Mouse (Mus musculus) B cell, adult (primary cell): ENCODE data around the gene Rftn2. TPM values are rescaled to one million over a fixed set of nuclear protein-coding genes. Genes with fewer than 3 reads are reported as not detected.

Source experiments
- total RNA-seq: library from RNA; stranded (reverse); gene quantifications from 4 replicates; pipeline ENCODE4 v1.2.4, GENCODE M21; 2023; ENCODE audit not compliant: inconsistent age

The Rftn2 gene
- total RNA-seq = 8.6 to 13.0 TPM (median 9.3 TPM) in 4 replicates

GRCm38 (mm10) chr1:55226011-55226857 lies at the start of gene Rftn2:
Gene Rftn2 (minus strand): TSS chr1:55226782.

GRCm38 (mm10) chr1:55236890-55237642 lies 10.5 kb upstream of the Rftn2 start, which contains the start of gene Mars2:
Gene Mars2 (plus strand): TSS chr1:55237177.

DNA sequence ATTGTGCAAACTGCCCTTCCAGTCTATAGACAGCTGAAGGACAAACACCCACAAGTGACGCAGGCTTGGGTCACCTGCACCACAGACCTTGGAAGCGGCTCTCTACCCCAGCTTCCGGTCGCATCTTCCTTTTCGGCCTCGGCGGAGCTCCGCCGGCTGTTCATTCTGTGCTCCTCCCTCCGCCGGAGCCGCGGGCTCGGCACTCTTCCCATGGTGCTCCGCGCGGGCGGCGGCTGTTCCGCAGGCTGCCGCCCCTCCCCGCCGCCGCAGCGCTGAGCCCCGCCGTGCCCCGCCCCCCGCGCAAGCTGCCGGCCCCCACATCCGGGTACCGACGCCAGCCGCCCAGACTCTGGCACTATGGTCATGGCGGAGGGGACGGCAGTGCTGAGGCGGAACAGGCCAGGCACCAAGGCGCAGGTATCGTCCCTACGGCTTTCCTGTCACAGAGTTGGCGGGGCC lies 95.6 kb downstream of the Rftn2 start, which contains the start of gene Mob4:
Gene Mob4 (plus strand): TSS at position 289 of the 459 bp plus-strand sequence.

Other genes starting within 250 kb of the Rftn2 start
- 442 to 464 TPM (median 452 TPM) in 4 replicates for gene Sf3b1, start 199.3 kb downstream of the Rftn2 start, total RNA-seq
- gene Coq10b, start 174.0 kb downstream of the Rftn2 start, total RNA-seq = 58.6 to 71.0 TPM (median 59.8 TPM) in 4 replicates
- 106 to 146 TPM (median 136 TPM) in 4 replicates for gene Hspe1, start 138.7 kb downstream of the Rftn2 start, total RNA-seq
- 111 to 133 TPM (median 124 TPM) in 4 replicates for gene Hspd1, start 138.5 kb downstream of the Rftn2 start, total RNA-seq
- gene Mob4, start 95.6 kb downstream of the Rftn2 start, total RNA-seq = 95.9 to 111 TPM (median 103 TPM) in 4 replicates
- 10.8 to 11.5 TPM (median 11.3 TPM) in 4 replicates for gene Mars2, start 10.4 kb upstream of the Rftn2 start, total RNA-seq
- 0.86 to 2.1 TPM (median 0.90 TPM) in 3 of 4 replicates, not detected in the other for gene Boll, start 136.7 kb upstream of the Rftn2 start, total RNA-seq
- 0.48 to 0.60 TPM (median 0.53 TPM) in 4 replicates for gene Plcl1, start 179.1 kb upstream of the Rftn2 start, total RNA-seq